ENCODE assay signal across 15 mouse cellular contexts in the genomic region with DNA sequence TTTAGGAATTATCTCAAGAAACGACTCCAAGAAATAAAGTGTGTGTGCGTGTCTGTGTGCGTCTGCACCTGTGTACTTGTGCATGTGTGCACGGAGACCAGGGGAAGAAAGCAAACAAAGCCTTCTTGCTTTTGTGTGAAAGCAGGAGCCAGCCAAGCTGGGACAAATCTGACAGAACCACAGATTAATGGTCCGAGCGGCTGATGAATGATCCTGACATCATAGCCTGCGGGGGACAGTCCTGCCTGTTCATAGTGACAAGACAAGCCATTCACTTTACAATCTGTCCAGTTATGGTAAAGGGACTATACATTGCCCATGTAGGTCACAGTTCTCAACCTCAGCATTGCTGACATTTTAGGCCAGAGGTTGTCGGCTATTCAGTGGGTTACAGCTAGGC. TPM values are rescaled to one million over a fixed set of nuclear protein-coding genes. Genes with fewer than 3 reads are reported as not detected.
DNase-seq lines count a peak whose midpoint lies in the region; ATAC-seq and TF ChIP-seq lines count a peak whose summit lies in the region.
"Had no signal": no experiment of that assay in that cellular context is flagged by ENCODE, and none has a peak within 500 bp of the region (broad histone marks: within the 10 kb centered on the region; RNA-seq: fewer than 3 reads in every experiment).

No protein-coding gene starts in this region.

- H3K4me3 ChIP-seq in megakaryocyte, embryonic 14.5 days (replicated peaks): peak overlapping the region; percentile 18
- no peak overlapping the region for H3K4me3 ChIP-seq in embryonic facial prominence, embryonic 10.5 days
- H3K4me3 ChIP-seq in macrophage (ENCODE audit: inconsistent target): no peak overlapping the region
- no peak overlapping the region for H3K4me3 ChIP-seq in intestine, postnatal 0 days (ENCODE audit: low read depth, low read length)
- H3K4me3 ChIP-seq: hindbrain, embryonic 15.5 days had no signal

- H3K79me2 ChIP-seq in macrophage (ENCODE audit: inconsistent target): peaks cover 8% of the 10 kb centered on the region; the same call in 1 of the 2 replicates

- ATAC-seq in megakaryocyte, adult 5-6 weeks (ENCODE audit: poor library complexity, severe bottlenecking): no peak
- no peak for ATAC-seq in intestine, postnatal 0 days

- peaks cover 66% of the 10 kb centered on the region for H3K36me3 ChIP-seq in megakaryocyte, embryonic 14.5 days (replicated peaks; ENCODE audit: low read length)
- H3K36me3 ChIP-seq in embryonic facial prominence, embryonic 10.5 days (replicated peaks): peaks cover 5% of the 10 kb centered on the region; the same call in 1 of the 2 replicates
- no peaks in the 10 kb centered on the region for H3K36me3 ChIP-seq in macrophage (ENCODE audit: inconsistent target)
- H3K36me3 ChIP-seq in intestine, postnatal 0 days (ENCODE audit: control insufficient read depth, insufficient read depth): no peaks in the 10 kb centered on the region
- H3K36me3 ChIP-seq: hindbrain, embryonic 15.5 days had no signal

- H3K4me2 ChIP-seq in intestine, postnatal 0 days (replicated peaks; ENCODE audit: low read depth): no peak overlapping the region
- H3K4me2 ChIP-seq: heart, embryonic 11.5 days; hindbrain, embryonic 15.5 days had no signal

- peak overlapping the region; percentile 31; the same call in 1 of the 2 replicates for H3K27ac ChIP-seq in embryonic facial prominence, embryonic 10.5 days (replicated peaks)
- H3K27ac ChIP-seq in macrophage: peak overlapping the region; percentile 100
- H3K27ac ChIP-seq in intestine, postnatal 0 days (ENCODE audit: low read depth, low read length): no peak overlapping the region
- H3K27ac ChIP-seq: hindbrain, embryonic 15.5 days had no signal

- WGBS in embryonic facial prominence, embryonic 10.5 days: 81% methylated on average over 8 of the region's 8 CpGs
- WGBS in macrophage (ENCODE audit: missing documents): 82% methylated on average over 8 of the region's 8 CpGs
- WGBS in intestine, postnatal 0 days: 81% methylated on average over 8 of the region's 8 CpGs

- H3K9ac ChIP-seq in intestine, postnatal 0 days (ENCODE audit: low read depth, low read length): no peak overlapping the region
- H3K9ac ChIP-seq: hindbrain, embryonic 15.5 days had no signal

- no peak for TF ChIP-seq CTCF in intestine, postnatal 0 days (IDR thresholded peaks at IDR 0.05; ENCODE audit: low read depth)

- H3K4me1 ChIP-seq in megakaryocyte, embryonic 14.5 days: peaks cover 98% of the 10 kb centered on the region
- H3K4me1 ChIP-seq in embryonic facial prominence, embryonic 10.5 days: peaks cover 40% of the 10 kb centered on the region
- 0 out of 2 replicates have a peak, but pooled peaks cover 2% of the 10 kb centered on the region for H3K4me1 ChIP-seq in intestine, postnatal 0 days (replicated peaks; ENCODE audit: control insufficient read depth, insufficient read depth, low read length)

- H3K9me3 ChIP-seq in megakaryocyte, embryonic 14.5 days: no peaks in the 10 kb centered on the region
- no peaks in the 10 kb centered on the region for H3K9me3 ChIP-seq in embryonic facial prominence, embryonic 10.5 days
- H3K9me3 ChIP-seq in intestine, postnatal 0 days (ENCODE audit: control insufficient read depth): no peaks in the 10 kb centered on the region
- H3K9me3 ChIP-seq: hindbrain, embryonic 15.5 days had no signal

- no peaks in the 10 kb centered on the region for H3K27me3 ChIP-seq in megakaryocyte, embryonic 14.5 days (replicated peaks)
- H3K27me3 ChIP-seq in embryonic facial prominence, embryonic 10.5 days (replicated peaks; ENCODE audit: low read depth, poor library complexity, severe bottlenecking): no peaks in the 10 kb centered on the region
- no peaks in the 10 kb centered on the region for H3K27me3 ChIP-seq in intestine, postnatal 0 days (replicated peaks; ENCODE audit: control insufficient read depth, insufficient read depth, low read length)
- H3K27me3 ChIP-seq: hindbrain, embryonic 15.5 days had no signal

- peak; percentile 47 for DNase-seq in adrenal gland, postnatal 10 days
- DNase-seq in adrenal gland, adult 8-10 months: no peak
- DNase-seq in embryonic facial prominence, embryonic 10.5 days (ENCODE audit: low spot score): no peak
- DNase-seq in urinary bladder, postnatal 14 days (ENCODE audit: low spot score): no peak
- DNase-seq: cerebellum, postnatal 25 days; kidney, postnatal 25 days; right cerebral cortex, postnatal 4 days; thymus, adult 2 months had no signal

RNA-seq across cellular contexts. Expression of gene Ankdd1a, which starts 28.3 kb away (rescaled TPM):
- total RNA-seq in adrenal gland, postnatal 10 days (2021): under 1 TPM in 1 of 2 experiments, not detected in 1; 0.45 TPM
- 1 to 10 TPM; 3.5 to 6.0 (median 5.6) TPM for total RNA-seq in adrenal gland, adult 8-10 months (2022)
- 2.0 TPM in 1 of 2 replicates, not detected in the other for polyA plus RNA-seq in megakaryocyte, embryonic 14.5 days (2012; ENCODE audit: insufficient read depth, low replicate concordance)
- not detected in 2 replicates for total RNA-seq in megakaryocyte, adult 5-6 weeks (2015)
- total RNA-seq in megakaryocyte, adult 5-6 weeks (2017): 0.08 TPM in 1 of 2 replicates, not detected in the other
- polyA plus RNA-seq in embryonic facial prominence, embryonic 10.5 days (2016; fragmentation: Nextera tagmentation; extraction: Ambion mirVana): not detected in 2 replicates
- 10 to 100 TPM in 10 of 26 experiments, 1 to 10 TPM in 16; 2.1 to 25.4 (median 7.0) TPM for total RNA-seq in macrophage (2018; cell fraction: chromatin; rRNA removed)
- total RNA-seq in macrophage (2018; cell fraction: cytosol; rRNA removed): under 1 TPM in 16 of 26 experiments, not detected in 10; 0.07 to 0.44 (median 0.15) TPM
- total RNA-seq in macrophage (2018; cell fraction: nucleus; rRNA removed): 10 to 100 TPM in 2 of 26 experiments, 1 to 10 TPM in 21, under 1 TPM in 3; 0.52 to 18.4 (median 2.1) TPM
- polyA plus RNA-seq in macrophage (2018): 0.13 TPM in 1 of 3 replicates, not detected in the others
- polyA plus RNA-seq in intestine, postnatal 0 days (2015; fragmentation: Nextera tagmentation; extraction: Ambion mirVana): not detected in 2 replicates
- total RNA-seq: megakaryocyte-erythroid progenitor cell, adult 5-6 weeks had no signal
- polyA plus RNA-seq: heart, embryonic 11.5 days had no signal

RNA-seq across cellular contexts. Expression of gene Plekho2, which starts 31.5 kb away (rescaled TPM):
- total RNA-seq in adrenal gland, postnatal 10 days (2021): 10 to 100 TPM; 32.5 to 37.8 TPM
- total RNA-seq in adrenal gland, adult 8-10 months (2022): 10 to 100 TPM; 52.6 to 84.0 (median 64.7) TPM
- 198 and 329 TPM in 2 replicates for polyA plus RNA-seq in megakaryocyte, embryonic 14.5 days (2012; ENCODE audit: insufficient read depth, low replicate concordance)
- 59.1 and 68.1 TPM in 2 replicates for total RNA-seq in megakaryocyte, adult 5-6 weeks (2015)
- 52.5 and 60.6 TPM in 2 replicates for total RNA-seq in megakaryocyte, adult 5-6 weeks (2017)
- polyA plus RNA-seq in embryonic facial prominence, embryonic 10.5 days (2016; fragmentation: Nextera tagmentation; extraction: Ambion mirVana): 14.3 and 15.2 TPM in 2 replicates
- total RNA-seq in macrophage (2018; cell fraction: chromatin; rRNA removed): 1,000 to 10,000 TPM in 1 of 26 experiments, 100 to 1,000 TPM in 25; 183 to 1,124 (median 419) TPM
- total RNA-seq in macrophage (2018; cell fraction: cytosol; rRNA removed): 100 to 1,000 TPM; 261 to 438 (median 317) TPM
- 1,000 to 10,000 TPM in 2 of 26 experiments, 100 to 1,000 TPM in 24; 284 to 1,133 (median 407) TPM for total RNA-seq in macrophage (2018; cell fraction: nucleus; rRNA removed)
- polyA plus RNA-seq in macrophage (2018): 195 to 316 TPM (median 234 TPM) in 3 replicates
- 6.6 and 6.7 TPM in 2 replicates for polyA plus RNA-seq in intestine, postnatal 0 days (2015; fragmentation: Nextera tagmentation; extraction: Ambion mirVana)

RNA-seq across cellular contexts. Expression of gene Pif1, which starts 38.6 kb away (rescaled TPM):
- total RNA-seq in adrenal gland, postnatal 10 days (2021): 1 to 10 TPM; 2.0 to 3.3 TPM
- total RNA-seq in adrenal gland, adult 8-10 months (2022): under 1 TPM in 3 of 4 experiments, not detected in 1; 0.06 to 0.49 (median 0.22) TPM
- 3.9 and 6.9 TPM in 2 replicates for polyA plus RNA-seq in megakaryocyte, embryonic 14.5 days (2012; ENCODE audit: insufficient read depth, low replicate concordance)
- total RNA-seq in megakaryocyte, adult 5-6 weeks (2015): 12.1 and 12.6 TPM in 2 replicates
- total RNA-seq in megakaryocyte, adult 5-6 weeks (2017): 12.7 and 16.9 TPM in 2 replicates
- polyA plus RNA-seq in embryonic facial prominence, embryonic 10.5 days (2016; fragmentation: Nextera tagmentation; extraction: Ambion mirVana): 27.7 and 28.0 TPM in 2 replicates
- total RNA-seq in macrophage (2018; cell fraction: chromatin; rRNA removed): 1 to 10 TPM in 14 of 26 experiments, under 1 TPM in 3, not detected in 9; 0.42 to 7.2 (median 1.2) TPM
- total RNA-seq in macrophage (2018; cell fraction: cytosol; rRNA removed): 1 to 10 TPM in 1 of 26 experiments, under 1 TPM in 19, not detected in 6; 0.03 to 1.3 (median 0.27) TPM
- total RNA-seq in macrophage (2018; cell fraction: nucleus; rRNA removed): 1 to 10 TPM in 5 of 26 experiments, under 1 TPM in 17, not detected in 4; 0.12 to 3.1 (median 0.45) TPM
- polyA plus RNA-seq in macrophage (2018): 0.51 to 0.53 TPM in 2 of 3 replicates, not detected in the other
- polyA plus RNA-seq in intestine, postnatal 0 days (2015; fragmentation: Nextera tagmentation; extraction: Ambion mirVana): 1.2 and 1.8 TPM in 2 replicates

Comparison
In these comparisons a context has a peak if more than half of its experiments do, and no peak if none do; other contexts are left out.
1. RNA of gene Plekho2, which starts 31.5 kb away (polyA plus RNA-seq): 195 to 316 TPM in macrophage and 198 to 329 TPM in megakaryocyte, embryonic 14.5 days; 14.3 to 15.2 TPM in embryonic facial prominence, embryonic 10.5 days and 6.6 to 6.7 TPM in intestine, postnatal 0 days; every median in the first group is over 10 times any median in the second.